Comparison of ENCODE assay signal across 9 mouse cellular contexts in the genomic region with DNA sequence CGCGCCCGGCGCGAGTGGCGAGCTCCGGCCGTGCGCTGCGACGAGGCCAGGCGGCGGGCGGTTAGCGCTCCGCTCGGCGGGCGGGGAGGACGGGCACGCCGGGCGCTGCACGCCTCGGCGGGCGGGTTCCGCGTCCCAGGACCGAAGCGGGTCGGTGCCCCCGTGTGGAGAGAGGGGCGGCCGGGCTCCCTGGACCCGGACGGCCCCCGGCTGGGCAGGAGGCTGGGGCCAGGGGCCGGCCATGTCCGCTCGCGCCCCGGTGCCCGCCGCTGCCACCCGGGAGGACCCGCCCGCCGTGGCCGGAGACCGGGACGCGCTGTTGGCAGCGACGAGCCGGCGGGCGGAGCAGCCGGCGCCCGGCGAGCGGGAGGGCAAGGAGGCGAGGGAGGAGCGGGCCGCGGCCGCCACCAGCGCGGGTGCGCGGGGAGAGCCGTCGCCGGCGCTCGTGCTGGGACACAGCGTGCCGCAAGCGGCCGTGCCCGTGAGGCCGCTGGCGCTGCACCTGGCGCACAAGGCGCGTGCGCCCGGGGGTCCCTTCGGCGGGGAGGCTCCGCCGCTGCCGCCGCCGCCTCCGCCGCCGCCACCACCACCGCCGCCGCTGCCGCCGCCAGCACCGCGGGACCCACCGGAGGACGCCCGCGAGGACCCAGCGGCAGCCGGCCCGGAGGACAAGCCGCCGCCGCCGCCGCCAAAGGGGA. TPM values are rescaled to one million over a fixed set of nuclear protein-coding genes. Genes with fewer than 3 reads are reported as not detected.
DNase-seq lines count a peak whose midpoint lies in the region; ATAC-seq and TF ChIP-seq lines count a peak whose summit lies in the region.
"Had no signal": no experiment of that assay in that cellular context is flagged by ENCODE, and none has a peak within 500 bp of the region (broad histone marks: within the 10 kb centered on the region; RNA-seq: fewer than 3 reads in every experiment).

No protein-coding gene starts in this region.

- peaks cover 61% of the 10 kb centered on the region for H3K4me1 ChIP-seq in megakaryocyte, embryonic 14.5 days
- peaks cover 7% of the 10 kb centered on the region; the same call in 1 of the 2 replicates for H3K4me1 ChIP-seq in intestine, embryonic 14.5 days (replicated peaks; ENCODE audit: control insufficient read depth, insufficient read depth, low read length)
- peaks cover 33% of the 10 kb centered on the region for H3K4me1 ChIP-seq in liver, embryonic 15.5 days (replicated peaks)
- H3K4me1 ChIP-seq in neural tube, embryonic 15.5 days, result peaks cover 19% of the 10 kb centered on the region
- H3K4me1 ChIP-seq in thymus, adult 2 months (replicated peaks; ENCODE audit: control insufficient read depth, insufficient read depth, low read length), result peaks cover 3% of the 10 kb centered on the region

- no peaks in the 10 kb centered on the region for H3K36me3 ChIP-seq in megakaryocyte, embryonic 14.5 days (replicated peaks; ENCODE audit: low read length)
- no peaks in the 10 kb centered on the region for H3K36me3 ChIP-seq in intestine, embryonic 14.5 days (ENCODE audit: control insufficient read depth, insufficient read depth, low read length)
- H3K36me3 ChIP-seq in liver, embryonic 15.5 days (replicated peaks), result no peaks in the 10 kb centered on the region
- no peaks in the 10 kb centered on the region for H3K36me3 ChIP-seq in neural tube, embryonic 15.5 days
- no peaks in the 10 kb centered on the region for H3K36me3 ChIP-seq in thymus, adult 2 months (ENCODE audit: control insufficient read depth, insufficient read depth, low read length)

- peak; percentile 64 for DNase-seq in cerebellum, adult 11 months
- DNase-seq in gastrocnemius, adult 18-20 months (ENCODE audit: low spot score), result peak; percentile 24
- DNase-seq in intestine, embryonic 14.5 days (ENCODE audit: low spot score), result no peak
- peak; percentile 51 for DNase-seq in thymus, adult 2 months

- H3K4me2 ChIP-seq in intestine, embryonic 14.5 days (ENCODE audit: low read length), result peak overlapping the region; percentile 95
- peak overlapping the region; percentile 99 for H3K4me2 ChIP-seq in liver, embryonic 15.5 days
- H3K4me2 ChIP-seq in neural tube, embryonic 15.5 days, result peak overlapping the region; percentile 97

- no peaks in the 10 kb centered on the region for H3K9me3 ChIP-seq in megakaryocyte, embryonic 14.5 days
- no peaks in the 10 kb centered on the region for H3K9me3 ChIP-seq in intestine, embryonic 14.5 days (ENCODE audit: control insufficient read depth, low read length)
- H3K9me3 ChIP-seq in liver, embryonic 15.5 days (replicated peaks), result no peaks in the 10 kb centered on the region
- H3K9me3 ChIP-seq in neural tube, embryonic 15.5 days (replicated peaks), result no peaks in the 10 kb centered on the region

- under 1% methylated on average over 74 of the region's 118 CpGs for WGBS in intestine, embryonic 14.5 days
- under 1% methylated on average over 94 of the region's 118 CpGs for WGBS in liver, embryonic 15.5 days (ENCODE audit: insufficient replicate concordance)
- WGBS in neural tube, embryonic 15.5 days, result under 1% methylated on average over 109 of the region's 118 CpGs
- WGBS in thymus, adult 2 months, result 2% methylated on average over 111 of the region's 118 CpGs

- peak overlapping the region; percentile 62 for H3K27ac ChIP-seq in intestine, embryonic 14.5 days (ENCODE audit: low read depth)
- peak overlapping the region; percentile 93 for H3K27ac ChIP-seq in liver, embryonic 15.5 days (replicated peaks)
- peak overlapping the region; percentile 72 for H3K27ac ChIP-seq in neural tube, embryonic 15.5 days (replicated peaks)
- no peak overlapping the region for H3K27ac ChIP-seq in thymus, adult 2 months (ENCODE audit: control insufficient read depth, insufficient read depth, low read length)

- TF ChIP-seq CTCF in thymus, adult 2 months (IDR thresholded peaks at IDR 0.05; ENCODE audit: borderline replicate concordance, control insufficient read depth, extremely low read depth, insufficient read depth, low read length, poor library complexity), result no peak

- peak overlapping the region; percentile 98 for H3K4me3 ChIP-seq in megakaryocyte, embryonic 14.5 days (replicated peaks)
- H3K4me3 ChIP-seq in intestine, embryonic 14.5 days (ENCODE audit: low read depth, low read length), result peak overlapping the region; percentile 61
- H3K4me3 ChIP-seq in liver, embryonic 15.5 days (replicated peaks), result peak overlapping the region; percentile 95
- peak overlapping the region; percentile 65 for H3K4me3 ChIP-seq in neural tube, embryonic 15.5 days (replicated peaks)
- peak overlapping the region; percentile 70 for H3K4me3 ChIP-seq in thymus, adult 2 months (ENCODE audit: control insufficient read depth, insufficient read depth, low read length)

- H3K27me3 ChIP-seq in megakaryocyte, embryonic 14.5 days (replicated peaks), result no peaks in the 10 kb centered on the region
- H3K27me3 ChIP-seq in intestine, embryonic 14.5 days (replicated peaks; ENCODE audit: control insufficient read depth, insufficient read depth, low read length), result peaks cover 8% of the 10 kb centered on the region; the same call in 1 of the 2 replicates
- peaks cover 11% of the 10 kb centered on the region for H3K27me3 ChIP-seq in liver, embryonic 15.5 days
- H3K27me3 ChIP-seq in neural tube, embryonic 15.5 days (replicated peaks), result peaks cover 12% of the 10 kb centered on the region; the same call in 1 of the 2 replicates
- H3K27me3 ChIP-seq in thymus, adult 2 months (ENCODE audit: control insufficient read depth, insufficient read depth, low read length), result no peaks in the 10 kb centered on the region

- H3K9ac ChIP-seq in intestine, embryonic 14.5 days (ENCODE audit: low read length), result peak overlapping the region; percentile 44
- H3K9ac ChIP-seq in liver, embryonic 15.5 days, result peak overlapping the region; percentile 93
- peak overlapping the region; percentile 65 for H3K9ac ChIP-seq in neural tube, embryonic 15.5 days (replicated peaks)

- ATAC-seq in megakaryocyte, adult 5-6 weeks (ENCODE audit: poor library complexity, severe bottlenecking), result no peak
- no peak; the same call in none of the 2 replicates for ATAC-seq in intestine, embryonic 14.5 days (replicated peaks; ENCODE audit: low FRiP score, low TSS enrichment, low read depth)
- peak; percentile 42 for ATAC-seq in liver, embryonic 15.5 days (ENCODE audit: insufficient read depth)
- peak; percentile 56 for ATAC-seq in neural tube, embryonic 15.5 days (ENCODE audit: low FRiP score)

- TF ChIP-seq POLR2A in thymus, adult 2 months (IDR thresholded peaks at IDR 0.05; ENCODE audit: control insufficient read depth, extremely low read depth, insufficient read depth, low read length, poor library complexity), result no peak

RNA-seq across cellular contexts. Expression of a gene that starts 0.4 kb away (rescaled TPM):
- 20.7 and 31.6 TPM in 2 replicates for polyA plus RNA-seq in megakaryocyte, embryonic 14.5 days (2012; ENCODE audit: insufficient read depth, low replicate concordance)
- total RNA-seq in megakaryocyte, adult 5-6 weeks (2015), result 24.3 and 28.5 TPM in 2 replicates
- total RNA-seq in megakaryocyte, adult 5-6 weeks (2017), result 33.7 and 93.0 TPM in 2 replicates
- 10 to 100 TPM; 64.4 to 72.7 TPM for total RNA-seq in gastrocnemius, adult 18-20 months (2021)
- 6.2 and 6.3 TPM in 2 replicates for polyA plus RNA-seq in intestine, embryonic 14.5 days (2014; fragmentation: Nextera tagmentation; extraction: Ambion mirVana)
- polyA plus RNA-seq in liver, embryonic 15.5 days (2015; fragmentation: Nextera tagmentation; extraction: Ambion mirVana), result 6.5 and 7.1 TPM in 2 replicates
- polyA plus RNA-seq in neural tube, embryonic 15.5 days (2015; fragmentation: Nextera tagmentation; extraction: Ambion mirVana), result 4.9 and 5.7 TPM in 2 replicates
- polyA plus RNA-seq in thymus, adult 2 months (2012; rRNA removed), result 4.8 and 5.0 TPM in 2 replicates

RNA-seq across cellular contexts. Expression of a gene that starts 47.7 kb away (rescaled TPM):
- polyA plus RNA-seq in megakaryocyte, embryonic 14.5 days (2012; ENCODE audit: insufficient read depth, low replicate concordance), result not detected in 2 replicates
- not detected in 2 replicates for total RNA-seq in megakaryocyte, adult 5-6 weeks (2015)
- 0.26 TPM in 1 of 2 replicates, not detected in the other for total RNA-seq in megakaryocyte, adult 5-6 weeks (2017)
- under 1 TPM in 1 of 2 experiments, not detected in 1; 0.16 TPM for total RNA-seq in gastrocnemius, adult 18-20 months (2021)
- polyA plus RNA-seq in intestine, embryonic 14.5 days (2014; fragmentation: Nextera tagmentation; extraction: Ambion mirVana), result 0.41 and 0.42 TPM in 2 replicates
- polyA plus RNA-seq in liver, embryonic 15.5 days (2015; fragmentation: Nextera tagmentation; extraction: Ambion mirVana), result 0.08 TPM in 1 of 2 replicates, not detected in the other
- polyA plus RNA-seq in neural tube, embryonic 15.5 days (2015; fragmentation: Nextera tagmentation; extraction: Ambion mirVana), result 0.64 and 0.73 TPM in 2 replicates
- 0.04 TPM in 1 of 2 replicates, not detected in the other for polyA plus RNA-seq in thymus, adult 2 months (2012; rRNA removed)
- total RNA-seq: neutrophil, adult 5-6 weeks had no signal

Comparison
In these comparisons a context has a peak if more than half of its experiments do, and no peak if none do; other contexts are left out.
1. ATAC-seq: peak in liver, embryonic 15.5 days (single experiment) and neural tube, embryonic 15.5 days (single experiment); none in megakaryocyte, adult 5-6 weeks (single experiment) and intestine, embryonic 14.5 days (single experiment).
2. Peak in every context shown above with its lines, with median percentiles within 50 percentile points of each other: H3K4me3 ChIP-seq, H3K4me2 ChIP-seq and H3K9ac ChIP-seq.